Mouse (Mus musculus) thymus, postnatal 4 days (tissue): ENCODE measurements around the gene Cfap43.

ENCODE experiments used
- DNase-seq: peaks from one replicate; pipeline ENCODE4 v3.0.0; 2021

The Cfap43 gene

GRCm38 (mm10) chr19:47884296-47885085, 34.6 kb downstream of the Cfap43 start:
- peak; percentile 10 for DNase-seq

GRCm38 (mm10) chr19:47882882-47883254, 36.2 kb downstream of the Cfap43 start:
- peak; percentile 12 for DNase-seq

GRCm38 (mm10) chr19:47882151-47882881, 36.8 kb downstream of the Cfap43 start:
- peak; percentile 91 for DNase-seq

- no peak for DNase-seq
Measured at GRCm38 (mm10) chr19:47881538-47881937, 37.5 kb downstream of the Cfap43 start.

GRCm38 (mm10) chr19:47876252-47876651, 42.8 kb downstream of the Cfap43 start:
- no peak for DNase-seq

GRCm38 (mm10) chr19:47871515-47871914, 47.6 kb downstream of the Cfap43 start:
- DNase-seq, result peak; percentile 62

- no peak for DNase-seq
Measured at GRCm38 (mm10) chr19:47870102-47870666, 48.9 kb downstream of the Cfap43 start.

- no peak for DNase-seq
Measured at GRCm38 (mm10) chr19:47869516-47869915, 49.6 kb downstream of the Cfap43 start.

- DNase-seq, result no peak
Measured at GRCm38 (mm10) chr19:47868951-47869350, 50.1 kb downstream of the Cfap43 start.

GRCm38 (mm10) chr19:47867628-47868175, 51.4 kb downstream of the Cfap43 start:
- DNase-seq, result no peak

- peak; percentile 95 for DNase-seq
Measured at GRCm38 (mm10) chr19:47865353-47865947, 53.6 kb downstream of the Cfap43 start, which contains the start of gene Gsto2. Gene Gsto2, plus strand, starts transcription at chr19:47865534.

- DNase-seq, result no peak
Measured at GRCm38 (mm10) chr19:47864721-47865120, 54.4 kb downstream of the Cfap43 start.

GRCm38 (mm10) chr19:47864051-47864450, 55.0 kb downstream of the Cfap43 start:
- no peak for DNase-seq

- no peak for DNase-seq
Measured at GRCm38 (mm10) chr19:47862581-47862980, 56.5 kb downstream of the Cfap43 start.

GRCm38 (mm10) chr19:47859180-47859579, 59.9 kb downstream of the Cfap43 start:
- no peak for DNase-seq

GRCm38 (mm10) chr19:47857957-47858942, 60.8 kb downstream of the Cfap43 start:
- no peak for DNase-seq

GRCm38 (mm10) chr19:47854796-47855783, 64.0 kb downstream of the Cfap43 start, which contains the start of gene Gsto1:
Gene Gsto1, plus strand, starts transcription at chr19:47854970.
- peak; percentile 75 for DNase-seq

- DNase-seq, result no peak
Measured at GRCm38 (mm10) chr19:47853951-47854795, 64.9 kb downstream of the Cfap43 start.

GRCm38 (mm10) chr19:47853053-47853452, 66.0 kb downstream of the Cfap43 start:
- no peak for DNase-seq
